Mouse (Mus musculus) liver, embryonic 11.5 days (tissue): ENCODE measurements at regions not wholly inside any gene's neighbourhood (a gene's known extent, or its start where the extent isn't known, plus 50 kb on each side); places are given as distances from the start of the nearest gene placed in this dataset.

Source experiments
- ATAC-seq: fragments of 200-750 bp; cut with Nextera tagmentation; replicated peaks from 2 replicates; pipeline ENCODE4 v1.8.0; 2017; ENCODE audit warnings: moderate number of reproducible peaks, mild to moderate bottlenecking, moderate TSS enrichment, moderate library complexity; ENCODE audit not compliant: low FRiP score
- DNase-seq: peaks from one replicate; pipeline ENCODE4 v3.0.0-alpha.2; 2017; ENCODE audit warnings: low spot score
- H3K27ac ChIP-seq: fragments of 300-500 bp; sonication (generic); 2 replicates; pipeline ENCODE4 v1.5.1; 2014; ENCODE audit warnings: mild to moderate bottlenecking, low read depth, low read length, control low read depth
- H3K27me3 ChIP-seq: fragments of 300-500 bp; sonication (generic); replicated peaks from 2 replicates; pipeline ENCODE4 v1.6.1; 2014; ENCODE audit warnings: low read length, mixed read lengths; ENCODE audit not compliant: control insufficient read depth, insufficient read depth
- H3K36me3 ChIP-seq: fragments of 300-500 bp; sonication (generic); 2 replicates; pipeline ENCODE4 v1.6.1; 2014; ENCODE audit warnings: mild to moderate bottlenecking, low read length, moderate library complexity, mixed read lengths; ENCODE audit not compliant: control insufficient read depth, insufficient read depth
- H3K4me1 ChIP-seq: fragments of 300-500 bp; sonication (generic); replicated peaks from 2 replicates; pipeline ENCODE4 v1.6.1; 2014; ENCODE audit warnings: low read length, mixed read lengths; ENCODE audit not compliant: control insufficient read depth, insufficient read depth
- H3K4me2 ChIP-seq: fragments of 300-500 bp; sonication (generic); 2 replicates; pipeline ENCODE4 v1.6.1; 2014; ENCODE audit warnings: mild to moderate bottlenecking, control low read depth, moderate library complexity
- H3K4me3 ChIP-seq: fragments of 300-500 bp; sonication (generic); 2 replicates; pipeline ENCODE4 v1.5.1; 2014; ENCODE audit warnings: low read depth, low read length, control low read depth
- H3K9ac ChIP-seq: fragments of 300-500 bp; sonication (generic); 2 replicates; pipeline ENCODE4 v1.6.1; 2014; ENCODE audit warnings: low read depth, low read length, control low read depth
- H3K9me3 ChIP-seq: fragments of 300-500 bp; sonication (generic); 2 replicates; pipeline ENCODE4 v1.6.1; 2016; ENCODE audit warnings: low read length, inconsistent platforms, mixed read lengths; ENCODE audit not compliant: control insufficient read depth
- WGBS: fragments of 180-500 bp; shearing (Covaris S2); extraction: QIAGEN DNeasy Blood & Tissue Kit; methylation state at CpG from one replicate; pipeline ENCODE4 v1.1.7; 2014; 5-methylcytosine and 5-hydroxymethylcytosine counted together

GRCm38 (mm10) chr8:15500973-15501372 is 455.1 kb upstream of the BB014433 start:
- ATAC-seq: no peak
- no peak overlapping the region for H3K27ac ChIP-seq
- no peak overlapping the region for H3K4me2 ChIP-seq
- WGBS: 82% methylated on average over 4 of the region's 4 CpGs
- H3K9ac ChIP-seq: no peak overlapping the region
- no peaks in the 10 kb centered on the region for H3K9me3 ChIP-seq
- H3K27me3 ChIP-seq: no peaks in the 10 kb centered on the region
- H3K36me3 ChIP-seq: no peaks in the 10 kb centered on the region
- H3K4me1 ChIP-seq: no peaks in the 10 kb centered on the region
- DNase-seq: no peak
- H3K4me3 ChIP-seq: no peak overlapping the region

- Histone ChIP-seq H3K4me3 (no peak overlapping the region), H3K4me2 (no peak overlapping the region), H3K4me1 (no peaks in the 10 kb centered on the region), H3K9me3 (no peaks in the 10 kb centered on the region), H3K36me3 (no peaks in the 10 kb centered on the region), H3K9ac (no peak overlapping the region), H3K27ac (no peak overlapping the region), H3K27me3 (no peaks in the 10 kb centered on the region)
- ATAC-seq: no peak
- no peak for DNase-seq
- 78% methylated on average over 5 of the region's 5 CpGs for WGBS
These were observed 451.7 kb upstream of the BB014433 start for GRCm38 (mm10) chr8:15497566-15497965.

- Histone ChIP-seq H3K4me2 (no peak overlapping the region), H3K9ac (no peak overlapping the region), H3K4me3 (no peak overlapping the region), H3K27ac (no peak overlapping the region), H3K36me3 (no peaks in the 10 kb centered on the region), H3K9me3 (no peaks in the 10 kb centered on the region), H3K27me3 (no peaks in the 10 kb centered on the region), H3K4me1 (no peaks in the 10 kb centered on the region)
- ATAC-seq (no peak), DNase-seq (no peak)
- 80% methylated on average over 11 of the region's 11 CpGs for WGBS
These were observed 450.4 kb upstream of the BB014433 start for GRCm38 (mm10) chr8:15496248-15496647.

- H3K4me3 ChIP-seq: no peak overlapping the region
- DNase-seq: no peak
- no peaks in the 10 kb centered on the region for H3K4me1 ChIP-seq
- no peak overlapping the region for H3K27ac ChIP-seq
- H3K9ac ChIP-seq: no peak overlapping the region
- no peaks in the 10 kb centered on the region for H3K36me3 ChIP-seq
- no peaks in the 10 kb centered on the region for H3K9me3 ChIP-seq
- H3K4me2 ChIP-seq: no peak overlapping the region
- 67% methylated on average over 4 of the region's 4 CpGs for WGBS
- no peaks in the 10 kb centered on the region for H3K27me3 ChIP-seq
- no peak for ATAC-seq
These were observed 444.9 kb upstream of the BB014433 start for GRCm38 (mm10) chr8:15490774-15491173.

DNA sequence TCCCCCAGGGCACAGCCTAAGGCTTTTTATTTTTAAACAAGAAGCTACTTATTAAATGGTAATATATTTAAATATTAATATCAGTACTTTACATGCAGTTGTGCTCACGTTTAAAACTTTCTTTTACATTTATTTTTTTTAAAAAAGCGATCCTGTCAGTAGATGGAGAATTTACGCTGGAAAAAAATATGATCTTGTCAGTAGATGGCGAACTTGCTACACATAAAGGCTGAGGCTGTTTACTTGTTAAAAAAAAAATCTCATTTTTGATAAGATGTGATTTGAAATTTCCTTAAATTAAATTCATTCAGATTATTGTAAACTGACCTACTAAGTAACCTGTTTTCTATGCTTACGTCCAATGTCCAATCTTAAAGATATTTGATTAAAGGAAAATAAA is 441.7 kb upstream of the BB014433 start:
- no peaks in the 10 kb centered on the region for H3K9me3 ChIP-seq
- H3K27me3 ChIP-seq: no peaks in the 10 kb centered on the region
- no peaks in the 10 kb centered on the region for H3K4me1 ChIP-seq
- H3K36me3 ChIP-seq: no peaks in the 10 kb centered on the region
- ATAC-seq (no peak), DNase-seq (no peak)
- H3K27ac ChIP-seq: no peak overlapping the region
- no peak overlapping the region for H3K4me2 ChIP-seq
- H3K4me3 ChIP-seq: no peak overlapping the region
- 64% methylated on average over 5 of the region's 5 CpGs for WGBS
- no peak overlapping the region for H3K9ac ChIP-seq

DNA sequence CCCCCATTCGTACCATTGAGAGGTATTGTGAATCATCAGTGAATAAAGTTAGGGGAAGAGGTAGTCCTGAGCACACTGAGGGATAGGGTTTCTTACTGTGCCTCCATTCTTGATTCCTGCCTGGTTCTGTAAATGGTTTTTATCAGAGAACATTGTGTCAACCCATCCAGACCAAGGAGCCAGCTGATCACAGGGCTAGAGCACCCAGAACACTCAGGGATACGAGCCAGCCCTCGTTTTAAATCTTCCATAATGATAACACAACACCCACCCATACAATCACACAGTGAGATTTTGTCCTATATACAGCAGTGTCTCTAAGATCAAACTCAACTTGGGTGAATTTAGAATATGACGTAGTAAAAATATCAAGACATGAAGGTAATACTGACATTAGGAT is 424.7 kb upstream of the BB014433 start:
- ATAC-seq (no peak), DNase-seq (no peak)
- Histone ChIP-seq H3K4me3 (no peak overlapping the region), H3K4me2 (no peak overlapping the region), H3K27ac (no peak overlapping the region), H3K27me3 (no peaks in the 10 kb centered on the region), H3K9me3 (0 out of 2 replicates have a peak, but pooled peaks cover 3% of the 10 kb centered on the region), H3K9ac (no peak overlapping the region), H3K4me1 (no peaks in the 10 kb centered on the region), H3K36me3 (no peaks in the 10 kb centered on the region)
- WGBS: 71% methylated on average over 4 of the region's 4 CpGs

DNA sequence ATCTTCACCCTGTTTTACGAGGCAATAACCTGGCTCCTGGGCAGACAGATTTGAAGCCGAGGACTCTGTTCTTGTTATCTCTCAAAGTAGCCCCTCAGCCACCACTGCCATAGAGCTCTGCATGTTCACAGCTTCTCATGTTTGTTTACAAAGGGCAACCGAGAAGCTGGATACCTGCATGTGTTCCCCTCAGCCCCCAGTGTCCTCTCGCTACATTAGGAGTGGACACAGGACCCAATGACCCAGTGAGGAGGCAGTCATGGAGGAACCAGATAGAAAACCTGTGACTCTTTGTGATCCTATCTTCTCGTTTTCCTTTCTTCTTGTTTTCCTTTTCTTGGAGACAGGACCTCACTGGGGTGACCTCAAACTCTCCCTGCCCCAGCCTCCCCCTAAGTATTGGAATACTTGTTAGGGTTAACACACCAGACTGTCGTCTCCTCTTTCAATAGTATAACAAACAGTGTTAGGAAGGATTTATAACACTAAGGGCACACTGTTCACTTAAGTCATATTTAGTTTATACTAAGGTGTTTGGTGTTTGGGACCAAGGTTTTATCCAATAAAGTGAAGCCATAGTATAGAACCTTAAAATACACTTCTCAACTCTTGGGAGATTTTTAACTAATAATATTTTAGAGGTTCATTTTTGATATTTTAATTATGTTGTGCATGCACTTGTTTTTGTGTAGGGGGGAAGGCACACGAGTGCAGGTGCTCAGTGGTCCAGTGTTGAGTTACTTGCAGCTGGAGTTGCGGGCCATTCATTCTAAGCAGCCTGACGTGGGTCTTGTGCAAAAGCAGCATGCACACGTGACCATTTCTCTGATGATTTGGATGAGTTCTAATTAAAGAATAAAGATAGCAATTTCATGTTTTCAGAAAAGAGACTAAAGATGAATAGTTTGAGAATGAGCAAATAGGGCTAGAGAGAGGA is 422.9 kb upstream of the BB014433 start:
- Histone ChIP-seq H3K9ac (no peak overlapping the region), H3K36me3 (no peaks in the 10 kb centered on the region), H3K9me3 (0 out of 2 replicates have a peak, but pooled peaks cover 3% of the 10 kb centered on the region), H3K27ac (no peak overlapping the region), H3K27me3 (no peaks in the 10 kb centered on the region), H3K4me2 (no peak overlapping the region), H3K4me3 (no peak overlapping the region), H3K4me1 (no peaks in the 10 kb centered on the region)
- ATAC-seq (no peak), DNase-seq (no peak)
- 67% methylated on average over 10 of the region's 10 CpGs for WGBS

DNA sequence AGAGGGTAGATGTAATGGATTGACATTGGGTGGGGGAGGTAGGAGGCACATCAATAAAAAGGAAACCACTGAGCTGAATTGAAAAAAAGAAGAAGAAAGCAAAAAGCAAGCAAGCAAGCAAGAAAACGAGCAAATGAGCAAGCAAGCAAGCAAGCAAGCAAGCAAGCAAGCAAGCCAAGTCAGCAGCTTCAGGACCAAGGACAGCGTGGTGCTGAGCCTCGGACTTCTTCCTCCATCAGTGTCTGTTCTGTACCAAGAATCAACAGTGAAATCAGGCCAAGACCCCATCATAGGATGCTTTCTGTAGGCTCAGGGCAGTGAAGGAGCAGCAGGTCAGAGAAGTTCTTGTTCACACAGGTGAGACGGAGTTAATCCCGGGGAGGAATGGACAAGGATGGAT is 392.7 kb upstream of the BB014433 start:
- Histone ChIP-seq H3K27ac (no peak overlapping the region), H3K27me3 (no peaks in the 10 kb centered on the region), H3K9me3 (no peaks in the 10 kb centered on the region), H3K9ac (no peak overlapping the region), H3K36me3 (no peaks in the 10 kb centered on the region), H3K4me3 (no peak overlapping the region), H3K4me1 (no peaks in the 10 kb centered on the region), H3K4me2 (no peak overlapping the region)
- ATAC-seq (no peak), DNase-seq (peak; percentile 31)
- 45% methylated on average over 5 of the region's 5 CpGs for WGBS

DNA sequence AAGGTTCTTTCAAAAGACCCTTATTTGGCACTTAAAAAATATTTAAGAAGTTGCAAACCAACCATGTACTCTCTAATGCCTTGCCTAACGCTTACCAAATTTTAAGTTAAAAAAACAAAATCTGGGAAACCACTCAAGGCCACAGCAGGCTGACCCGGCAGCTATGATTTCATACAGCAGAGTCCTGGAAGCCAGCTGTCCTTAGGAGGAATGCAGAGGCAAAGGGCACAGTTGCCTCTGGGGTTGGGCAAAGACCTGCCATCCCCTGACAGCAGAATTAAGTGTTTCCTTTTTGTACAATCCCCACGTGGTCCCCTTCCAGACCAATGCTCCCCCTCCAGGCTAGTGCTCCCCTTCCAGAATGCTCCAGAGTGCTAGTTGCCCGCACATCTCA is 348.8 kb upstream of the BB014433 start:
- no peaks in the 10 kb centered on the region for H3K4me1 ChIP-seq
- H3K27me3 ChIP-seq: no peaks in the 10 kb centered on the region
- no peak overlapping the region for H3K4me3 ChIP-seq
- H3K4me2 ChIP-seq: no peak overlapping the region
- WGBS: 72% methylated on average over 4 of the region's 4 CpGs
- no peaks in the 10 kb centered on the region for H3K36me3 ChIP-seq
- H3K27ac ChIP-seq: no peak overlapping the region
- no peaks in the 10 kb centered on the region for H3K9me3 ChIP-seq
- no peak overlapping the region for H3K9ac ChIP-seq
- DNase-seq (no peak), ATAC-seq (no peak)
